Comparison of ENCODE assay signal across 25 mouse cellular contexts in genomic region chr4:95360336-95360967, GRCm38 (mm10).
A peak's percentile ranks its signal among the peaks of the same experiment; 100 is the strongest.
DNase-seq lines count a peak whose midpoint lies in the region; ATAC-seq lines count a peak whose summit lies in the region.
"Had no signal": no experiment of that assay in that cellular context is flagged by ENCODE, and none has a peak within 500 bp of the region (broad histone marks: within the 10 kb centered on the region; RNA-seq: fewer than 3 reads in every experiment).

No protein-coding gene starts in this region.

- peak; percentile 37 for DNase-seq in forebrain, embryonic 10.5 days (ENCODE audit: extremely low spot score, low spot score)
- DNase-seq in forebrain, embryonic 14.5 days (ENCODE audit: low spot score), result no peak
- no peak for DNase-seq in lung, postnatal 14 days
- peak; percentile 3 for DNase-seq in ES-CJ7 (ENCODE audit: low read depth, low spot score)
- DNase-seq in layer of hippocampus, adult 9-10 months (ENCODE audit: low spot score), result no peak
- DNase-seq in adrenal gland, adult (ENCODE audit: inconsistent age in 2 of 2, low spot score in 1 of 2), result no peak
- DNase-seq: adrenal gland, postnatal 25 days; cerebellum, adult 8-10 months; gastrocnemius, postnatal 14 days; heart, postnatal 10 days; kidney, postnatal 36 days; layer of hippocampus, adult 9-11 months; left cerebral cortex, postnatal 4 days; right cerebral cortex, postnatal 14 days; spleen, adult 18-20 months had no signal

- no peaks in the 10 kb centered on the region for H3K9me3 ChIP-seq in forebrain, embryonic 10.5 days
- no peaks in the 10 kb centered on the region for H3K9me3 ChIP-seq in forebrain, embryonic 14.5 days (replicated peaks; ENCODE audit: control insufficient read depth, low read length)
- H3K9me3 ChIP-seq in lung, embryonic 15.5 days, result no peaks in the 10 kb centered on the region
- H3K9me3 ChIP-seq: embryonic facial prominence, embryonic 15.5 days; hindbrain, embryonic 12.5 days; midbrain, embryonic 12.5 days; neural tube, embryonic 15.5 days had no signal

- H3K4me1 ChIP-seq in forebrain, embryonic 10.5 days, result peaks cover 13% of the 10 kb centered on the region
- 0 out of 2 replicates have a peak, but pooled peaks cover 3% of the 10 kb centered on the region for H3K4me1 ChIP-seq in forebrain, embryonic 14.5 days (ENCODE audit: control insufficient read depth, insufficient read depth, low read length)
- 0 out of 2 replicates have a peak, but pooled peaks cover 4% of the 10 kb centered on the region for H3K4me1 ChIP-seq in lung, embryonic 15.5 days
- H3K4me1 ChIP-seq: embryonic facial prominence, embryonic 15.5 days; hindbrain, embryonic 12.5 days; neural tube, embryonic 15.5 days had no signal

- H3K27ac ChIP-seq in forebrain, embryonic 10.5 days, result peak overlapping the region; percentile 53
- no peak overlapping the region for H3K27ac ChIP-seq in forebrain, embryonic 14.5 days (ENCODE audit: low read depth, low read length)
- H3K27ac ChIP-seq in lung, embryonic 15.5 days, result peak overlapping the region; percentile 15; the same call in 1 of the 2 replicates
- H3K27ac ChIP-seq: embryonic facial prominence, embryonic 15.5 days; hindbrain, embryonic 12.5 days; left cerebral cortex, adult 2 months; macrophage; midbrain, embryonic 12.5 days; neural tube, embryonic 15.5 days had no signal

- no peak overlapping the region for H3K9ac ChIP-seq in forebrain, embryonic 14.5 days (ENCODE audit: low read length)
- no peak overlapping the region for H3K9ac ChIP-seq in lung, embryonic 15.5 days
- H3K9ac ChIP-seq: embryonic facial prominence, embryonic 15.5 days; hindbrain, embryonic 12.5 days; midbrain, embryonic 12.5 days; neural tube, embryonic 15.5 days had no signal

- 30% methylated on average over 3 of the region's 3 CpGs for WGBS in forebrain, embryonic 10.5 days
- WGBS in forebrain, embryonic 14.5 days, result 24% methylated on average over 3 of the region's 3 CpGs
- 37% methylated on average over 3 of the region's 3 CpGs for WGBS in lung, embryonic 15.5 days

- no peaks in the 10 kb centered on the region for H3K36me3 ChIP-seq in forebrain, embryonic 10.5 days (replicated peaks)
- H3K36me3 ChIP-seq in forebrain, embryonic 14.5 days (ENCODE audit: control insufficient read depth, insufficient read depth, low read length), result no peaks in the 10 kb centered on the region
- no peaks in the 10 kb centered on the region for H3K36me3 ChIP-seq in lung, embryonic 15.5 days
- H3K36me3 ChIP-seq: embryonic facial prominence, embryonic 15.5 days; hindbrain, embryonic 12.5 days; midbrain, embryonic 12.5 days; neural tube, embryonic 15.5 days had no signal

- H3K27me3 ChIP-seq in forebrain, embryonic 10.5 days (ENCODE audit: poor library complexity, severe bottlenecking), result peaks cover 13% of the 10 kb centered on the region
- no peaks in the 10 kb centered on the region for H3K27me3 ChIP-seq in forebrain, embryonic 14.5 days (replicated peaks; ENCODE audit: control insufficient read depth, insufficient read depth, low read length)
- no peaks in the 10 kb centered on the region for H3K27me3 ChIP-seq in lung, embryonic 15.5 days
- H3K27me3 ChIP-seq: embryonic facial prominence, embryonic 15.5 days; hindbrain, embryonic 12.5 days; neural tube, embryonic 15.5 days; Patski had no signal

- no peak overlapping the region for H3K4me3 ChIP-seq in forebrain, embryonic 10.5 days
- H3K4me3 ChIP-seq in forebrain, embryonic 14.5 days (ENCODE audit: low read depth, low read length), result no peak overlapping the region
- H3K4me3 ChIP-seq in lung, embryonic 15.5 days, result no peak overlapping the region
- H3K4me3 ChIP-seq: embryonic facial prominence, embryonic 15.5 days; hindbrain, embryonic 12.5 days; left cerebral cortex, adult 2 months; midbrain, embryonic 12.5 days; neural tube, embryonic 15.5 days had no signal

- H3K4me2 ChIP-seq in forebrain, embryonic 14.5 days (ENCODE audit: low read length), result no peak overlapping the region
- H3K4me2 ChIP-seq in lung, embryonic 15.5 days, result no peak overlapping the region
- H3K4me2 ChIP-seq: embryonic facial prominence, embryonic 15.5 days; hindbrain, embryonic 12.5 days; midbrain, embryonic 12.5 days; neural tube, embryonic 15.5 days had no signal

- no peak for ATAC-seq in forebrain, embryonic 14.5 days
- ATAC-seq in lung, embryonic 15.5 days (ENCODE audit: borderline replicate concordance, extremely low read depth, low FRiP score, low TSS enrichment), result peak; percentile 82; the same call in 1 of the 2 replicates
- ATAC-seq in granulocyte monocyte progenitor cell, adult 5-6 weeks (replicated peaks; ENCODE audit: poor library complexity, severe bottlenecking), result peak; percentile 20; the same call in 1 of the 2 replicates
- ATAC-seq: inflammation-experienced regulatory T-cells, adult 6 months; Patski had no signal

Comparison
In these comparisons a context has a peak if more than half of its experiments do, and no peak if none do; other contexts are left out.
1. DNase-seq: peak in forebrain, embryonic 10.5 days (single experiment) and ES-CJ7 (single experiment); none in forebrain, embryonic 14.5 days (single experiment), lung, postnatal 14 days (single experiment), layer of hippocampus, adult 9-10 months (single experiment) and adrenal gland, adult (0 of 2).